In the genomic region with DNA sequence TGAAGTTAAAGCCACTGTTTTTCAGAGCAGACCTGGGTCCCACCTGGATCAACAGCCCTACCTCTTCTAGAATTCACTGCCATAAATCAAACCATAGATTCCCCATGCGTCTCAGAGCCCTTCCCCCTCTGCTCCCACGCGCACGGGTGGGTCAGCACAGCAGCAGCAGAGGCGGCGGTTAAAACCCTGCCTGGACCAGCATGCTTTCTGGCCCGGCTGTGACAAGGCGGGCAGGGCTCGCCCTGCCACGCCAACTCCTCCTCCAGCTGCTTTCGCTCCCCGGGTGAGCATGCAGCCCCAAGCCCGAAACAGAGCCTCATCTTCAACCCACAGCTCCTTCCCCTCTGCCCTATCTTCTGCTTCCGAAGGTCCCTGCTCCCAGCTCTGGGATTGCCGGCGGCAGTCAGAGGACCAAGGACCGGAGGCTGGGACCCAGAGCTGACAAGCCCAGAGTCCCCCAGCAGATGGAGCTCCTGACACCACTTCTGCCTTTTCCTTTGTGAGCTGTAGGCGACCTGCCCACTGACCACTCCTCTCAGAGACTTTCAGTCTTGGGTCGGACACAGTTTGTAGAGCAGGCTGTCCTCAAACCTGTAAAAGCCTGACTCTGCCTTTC, we compare ENCODE assay signal across 8 mouse cellular contexts. TPM values are rescaled to one million over a fixed set of nuclear protein-coding genes. Genes with fewer than 3 reads are reported as not detected.
DNase-seq lines count a peak whose midpoint lies in the region.
"Had no signal": no experiment of that assay in that cellular context is flagged by ENCODE, and none has a peak within 500 bp of the region (broad histone marks: within the 10 kb centered on the region; RNA-seq: fewer than 3 reads in every experiment).

No protein-coding gene starts in this region.

- peaks cover 4% of the 10 kb centered on the region for H3K4me1 ChIP-seq in midbrain, embryonic 10.5 days

- H3K36me3 ChIP-seq in midbrain, embryonic 10.5 days = peaks cover 7% of the 10 kb centered on the region; the same call in 1 of the 2 replicates

- DNase-seq in adipocyte (ENCODE audit: low spot score) = peak; percentile 48
- DNase-seq in cerebellum, postnatal 36 days = peak; percentile 67 to 71
- DNase-seq in gastrocnemius, postnatal 14 days = peak; percentile 73
- peak; percentile 67 for DNase-seq in induced T-regulatory cell, adult 2 months (ENCODE audit: low read depth)
- peak; percentile 82 for DNase-seq in left cerebral cortex, postnatal 4 days
- peak; percentile 87 for DNase-seq in midbrain, embryonic 10.5 days (ENCODE audit: low spot score)
- DNase-seq in skeletal muscle tissue, adult 2 months (ENCODE audit: low read depth, low spot score) = peak; percentile 19

- peak overlapping the region; percentile 59 for H3K4me3 ChIP-seq in midbrain, embryonic 10.5 days

- H3K27ac ChIP-seq in midbrain, embryonic 10.5 days (replicated peaks) = peak overlapping the region; percentile 78

- 0 out of 2 replicates have a peak, but pooled peaks cover 3% of the 10 kb centered on the region for H3K9me3 ChIP-seq in midbrain, embryonic 10.5 days (replicated peaks)

- intact Hi-C loops in gastrocnemius, postnatal 14 days (cut with DNase I; ENCODE audit: low total_unique reads) = no loop called here
- intact Hi-C loops in left cerebral cortex, postnatal 4 days (cut with DNase I) = no loop called here

- WGBS in midbrain, embryonic 10.5 days = 2% methylated on average over 19 of the region's 19 CpGs

- H3K27me3 ChIP-seq in midbrain, embryonic 10.5 days (ENCODE audit: low read depth, poor library complexity, severe bottlenecking) = peaks cover 6% of the 10 kb centered on the region; the same call in 1 of the 2 replicates

RNA-seq across cellular contexts. Expression of a gene that starts 8.3 kb away (rescaled TPM):
- total RNA-seq in gastrocnemius, postnatal 14 days (2021) = 1 to 10 TPM; 1.8 to 2.3 TPM
- 1 to 10 TPM in 1 of 2 experiments, under 1 TPM in 1; 0.77 to 2.1 TPM for total RNA-seq in left cerebral cortex, postnatal 4 days (2021)
- polyA plus RNA-seq in midbrain, embryonic 10.5 days (2016; fragmentation: Nextera tagmentation; extraction: Ambion mirVana) = 25.1 and 37.3 TPM in 2 replicates

RNA-seq across cellular contexts. Expression of a gene that starts 17.6 kb away (rescaled TPM):
- under 1 TPM; 0.29 to 0.47 TPM for total RNA-seq in gastrocnemius, postnatal 14 days (2021)
- under 1 TPM; 0.42 to 0.44 TPM for total RNA-seq in left cerebral cortex, postnatal 4 days (2021)
- polyA plus RNA-seq in midbrain, embryonic 10.5 days (2016; fragmentation: Nextera tagmentation; extraction: Ambion mirVana) = 18.3 and 21.8 TPM in 2 replicates

RNA-seq across cellular contexts. Expression of a gene that starts 17.6 kb away (rescaled TPM):
- total RNA-seq in gastrocnemius, postnatal 14 days (2021) = not detected
- total RNA-seq in left cerebral cortex, postnatal 4 days (2021) = under 1 TPM; 0.34 to 0.36 TPM
- 1.3 and 1.5 TPM in 2 replicates for polyA plus RNA-seq in midbrain, embryonic 10.5 days (2016; fragmentation: Nextera tagmentation; extraction: Ambion mirVana)
- polyA plus RNA-seq: large intestine, adult 2 months had no signal

Comparison
In these comparisons a context has a peak if more than half of its experiments do, and no peak if none do; other contexts are left out.
1. Peak in every context shown above with its lines: DNase-seq, H3K4me3 ChIP-seq and H3K27ac ChIP-seq.
2. DNase-seq: peak in every context shown above with its lines; median percentile 87 in midbrain, embryonic 10.5 days; 82 in left cerebral cortex, postnatal 4 days; 73 in gastrocnemius, postnatal 14 days; 69 in cerebellum, postnatal 36 days; 67 in induced T-regulatory cell, adult 2 months; 48 in adipocyte; 19 in skeletal muscle tissue, adult 2 months.